9 mouse cellular contexts compared by ENCODE assay signal in the genomic region with DNA sequence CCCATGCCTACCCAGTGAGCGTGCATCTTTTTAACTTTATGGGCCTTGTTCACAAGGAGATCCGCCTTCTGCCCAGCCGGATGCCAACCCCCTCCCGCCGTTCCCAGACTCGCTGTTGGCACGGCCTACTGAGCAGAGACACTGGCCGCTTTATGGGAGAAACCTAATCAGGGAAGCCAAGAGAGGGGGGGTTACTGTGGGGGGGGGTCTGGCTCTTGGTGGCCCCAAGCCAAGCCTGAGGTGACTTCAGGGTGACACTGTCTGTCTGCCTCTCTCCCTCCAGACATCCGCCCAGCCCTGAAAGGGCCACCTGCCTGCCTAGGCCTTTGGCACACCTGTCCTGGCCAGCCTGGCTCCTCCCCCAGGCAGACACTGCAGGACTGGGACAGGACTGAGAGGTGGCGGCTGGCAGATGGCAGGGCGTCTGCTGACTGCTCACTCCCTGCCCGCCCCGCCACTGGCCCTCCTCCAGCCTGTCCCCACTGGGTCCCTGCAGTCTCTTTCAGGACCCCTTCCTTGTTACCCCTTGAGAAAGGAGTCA. TPM values are rescaled to one million over a fixed set of nuclear protein-coding genes. Genes with fewer than 3 reads are reported as not detected.
DNase-seq lines count a peak whose midpoint lies in the region; ATAC-seq lines count a peak whose summit lies in the region.
"Had no signal": no experiment of that assay in that cellular context is flagged by ENCODE, and none has a peak within 500 bp of the region (broad histone marks: within the 10 kb centered on the region; RNA-seq: fewer than 3 reads in every experiment).

No protein-coding gene starts in this region.

- no peaks in the 10 kb centered on the region for H3K27me3 ChIP-seq in neural tube, embryonic 15.5 days (replicated peaks)
- H3K27me3 ChIP-seq: limb, embryonic 13.5 days had no signal

- peak; percentile 70 to 82 for DNase-seq in left cerebral cortex, postnatal 10 days (ENCODE audit: extremely low spot score in 1 of 2, low spot score in 2 of 2)
- no peak for DNase-seq in left cerebral cortex, adult 11 months (ENCODE audit: low spot score)
- DNase-seq in cerebellum, adult 11 months = peak; percentile 91
- peak; percentile 60 to 74 for DNase-seq in frontal cortex, postnatal 14 days (ENCODE audit: low spot score in 2 of 2)
- DNase-seq in kidney, postnatal 10 days = peak; percentile 77
- DNase-seq in T-cell, adult 2 months (ENCODE audit: low spot score) = no peak

- H3K27ac ChIP-seq in neural tube, embryonic 15.5 days (replicated peaks) = peak overlapping the region; percentile 82
- H3K27ac ChIP-seq: limb, embryonic 13.5 days had no signal

- peaks cover 57% of the 10 kb centered on the region for H3K4me1 ChIP-seq in neural tube, embryonic 15.5 days
- H3K4me1 ChIP-seq: limb, embryonic 13.5 days had no signal

- no peak overlapping the region for H3K9ac ChIP-seq in neural tube, embryonic 15.5 days (replicated peaks)
- H3K9ac ChIP-seq: limb, embryonic 13.5 days had no signal

- WGBS in neural tube, embryonic 15.5 days = 45% methylated on average over 13 of the region's 13 CpGs

- H3K4me2 ChIP-seq in neural tube, embryonic 15.5 days = no peak overlapping the region; the same call in 1 of the 2 replicates
- H3K4me2 ChIP-seq: limb, embryonic 13.5 days had no signal

- intact Hi-C loops in left cerebral cortex, postnatal 10 days (cut with DNase I) = loop anchor here (10.0 kb wide), 1 partner anchor 438 kb away; no protein-coding TSS in a partner anchor

- ATAC-seq in neural tube, embryonic 15.5 days (ENCODE audit: low FRiP score) = peak; percentile 62
- ATAC-seq in monocyte, adult 5-6 weeks (replicated peaks; ENCODE audit: insufficient number of reproducible peaks, low FRiP score, low TSS enrichment, poor library complexity, severe bottlenecking) = no peak

- H3K36me3 ChIP-seq in neural tube, embryonic 15.5 days = peaks cover 86% of the 10 kb centered on the region

- no peak overlapping the region for H3K4me3 ChIP-seq in neural tube, embryonic 15.5 days (replicated peaks)
- H3K4me3 ChIP-seq: limb, embryonic 13.5 days had no signal

- no peaks in the 10 kb centered on the region for H3K9me3 ChIP-seq in neural tube, embryonic 15.5 days (replicated peaks)
- H3K9me3 ChIP-seq: limb, embryonic 13.5 days had no signal

RNA-seq across cellular contexts. Expression of gene Ppara, which starts 32.3 kb away (rescaled TPM):
- total RNA-seq in left cerebral cortex, postnatal 10 days (2021) = 1 to 10 TPM; 2.2 to 2.4 TPM
- 1.5 and 2.0 TPM in 2 replicates for polyA plus RNA-seq in neural tube, embryonic 15.5 days (2015; fragmentation: Nextera tagmentation; extraction: Ambion mirVana)
- not detected in 3 replicates for total RNA-seq in monocyte, adult 5-6 weeks (2017)

Comparison
In these comparisons a context has a peak if more than half of its experiments do, and no peak if none do; other contexts are left out.
1. DNase-seq: peak in left cerebral cortex, postnatal 10 days (2 of 2), cerebellum, adult 11 months (single experiment), frontal cortex, postnatal 14 days (2 of 2) and kidney, postnatal 10 days (single experiment); none in left cerebral cortex, adult 11 months (single experiment) and T-cell, adult 2 months (single experiment).